Mouse (Mus musculus) lung, embryonic 14.5 days (tissue): ENCODE measurements at regions not wholly inside any gene's neighbourhood (a gene's known extent, or its start where the extent isn't known, plus 50 kb on each side); places are given as distances from the start of the nearest gene placed in this dataset.

Experiments used
- ATAC-seq: fragments of 200-750 bp; cut with Nextera tagmentation; 2 replicates; pipeline ENCODE4 v1.8.0; 2017; ENCODE audit warnings: mild to moderate bottlenecking, moderate TSS enrichment, moderate library complexity; ENCODE audit not compliant: insufficient read depth
- DNase-seq: peaks from one replicate; pipeline ENCODE4 v3.0.0-alpha.2; 2015
- H3K27ac ChIP-seq: fragments of 300-500 bp; sonication (generic); 2 replicates; pipeline ENCODE4 v1.5.1; 2014; ENCODE audit warnings: low read depth, mild to moderate bottlenecking, moderate library complexity
- H3K27me3 ChIP-seq: fragments of 300-500 bp; sonication (generic); 2 replicates; pipeline ENCODE4 v1.6.1; 2014; ENCODE audit warnings: low read length, control low read depth; ENCODE audit not compliant: insufficient read depth
- H3K36me3 ChIP-seq: fragments of 300-500 bp; sonication (generic); 2 replicates; pipeline ENCODE4 v1.6.1; 2014; ENCODE audit warnings: control low read depth; ENCODE audit not compliant: insufficient read depth
- H3K4me1 ChIP-seq: fragments of 300-500 bp; sonication (generic); 2 replicates; pipeline ENCODE4 v1.6.1; 2014; ENCODE audit warnings: antibody characterized with exemption, control low read depth; ENCODE audit not compliant: insufficient read depth
- H3K4me2 ChIP-seq: fragments of 300-500 bp; sonication (generic); 2 replicates; pipeline ENCODE4 v1.6.1; 2014; ENCODE audit warnings: mild to moderate bottlenecking
- H3K4me3 ChIP-seq: fragments of 300-500 bp; sonication (generic); 2 replicates; pipeline ENCODE4 v1.5.1; 2014; ENCODE audit warnings: low read depth, low read length
- H3K9ac ChIP-seq: fragments of 300-500 bp; sonication (generic); 2 replicates; pipeline ENCODE4 v1.6.1; 2014
- H3K9me3 ChIP-seq: fragments of 300-500 bp; sonication (generic); 2 replicates; pipeline ENCODE4 v1.6.1; 2016; ENCODE audit warnings: low read depth, low read length, control low read depth
- CTCF ChIP-seq: IDR thresholded peaks from 2 replicates; pipeline ENCODE4 v1.5.1; 2016; ENCODE audit warnings: antibody characterized with exemption, low read depth
- WGBS: fragments of 180-500 bp; shearing (Covaris S2); extraction: QIAGEN DNeasy Blood & Tissue Kit; methylation state at CpG from one replicate; pipeline ENCODE4 v1.1.7; 2014; 5-methylcytosine and 5-hydroxymethylcytosine counted together

GRCm38 (mm10) chr13:58688249-58688648 is 77.6 kb upstream of the Slc28a3 start:
- no peaks in the 10 kb centered on the region for H3K27me3 ChIP-seq
- H3K27ac ChIP-seq: no peak overlapping the region
- H3K9me3 ChIP-seq: no peaks in the 10 kb centered on the region
- H3K4me2 ChIP-seq: no peak overlapping the region
- H3K9ac ChIP-seq: no peak overlapping the region
- H3K4me3 ChIP-seq: no peak overlapping the region
- no peaks in the 10 kb centered on the region for H3K4me1 ChIP-seq
- no peak for TF ChIP-seq CTCF
- no peaks in the 10 kb centered on the region for H3K36me3 ChIP-seq
- 33% methylated on average over 2 of the region's 2 CpGs for WGBS
- no peak for DNase-seq
- no peak for ATAC-seq

GRCm38 (mm10) chr13:58694703-58695102 is 84.0 kb upstream of the Slc28a3 start:
- Histone ChIP-seq H3K36me3 (no peaks in the 10 kb centered on the region), H3K27me3 (no peaks in the 10 kb centered on the region), H3K9me3 (no peaks in the 10 kb centered on the region), H3K4me2 (no peak overlapping the region), H3K27ac (no peak overlapping the region), H3K9ac (no peak overlapping the region), H3K4me3 (no peak overlapping the region), H3K4me1 (no peaks in the 10 kb centered on the region)
- DNase-seq: peak; percentile 4
- WGBS: 37% methylated on average over 6 of the region's 6 CpGs
- no peak for ATAC-seq
- TF ChIP-seq CTCF: no peak

- no peak overlapping the region for H3K4me3 ChIP-seq
- DNase-seq (no peak), ATAC-seq (no peak)
- no peaks in the 10 kb centered on the region for H3K36me3 ChIP-seq
- H3K9me3 ChIP-seq: no peaks in the 10 kb centered on the region
- H3K9ac ChIP-seq: no peak overlapping the region
- no peak overlapping the region for H3K27ac ChIP-seq
- H3K4me2 ChIP-seq: no peak overlapping the region
- H3K27me3 ChIP-seq: no peaks in the 10 kb centered on the region
- no peak for TF ChIP-seq CTCF
- no peaks in the 10 kb centered on the region for H3K4me1 ChIP-seq
- 90% methylated on average over 4 of the region's 4 CpGs for WGBS
These were observed 85.3 kb upstream of the Slc28a3 start for GRCm38 (mm10) chr13:58695964-58696363.

GRCm38 (mm10) chr13:58700021-58700420 is 89.3 kb upstream of the Slc28a3 start:
- no peak for TF ChIP-seq CTCF
- ATAC-seq (no peak), DNase-seq (no peak)
- WGBS: 84% methylated on average over 8 of the region's 8 CpGs
- Histone ChIP-seq H3K36me3 (no peaks in the 10 kb centered on the region), H3K4me2 (no peak overlapping the region), H3K27me3 (no peaks in the 10 kb centered on the region), H3K9me3 (no peaks in the 10 kb centered on the region), H3K9ac (no peak overlapping the region), H3K4me1 (no peaks in the 10 kb centered on the region), H3K4me3 (no peak overlapping the region), H3K27ac (no peak overlapping the region)

GRCm38 (mm10) chr13:58704141-58704540 is 93.5 kb upstream of the Slc28a3 start:
- Histone ChIP-seq H3K4me1 (no peaks in the 10 kb centered on the region), H3K9me3 (no peaks in the 10 kb centered on the region), H3K4me3 (no peak overlapping the region), H3K4me2 (no peak overlapping the region), H3K36me3 (no peaks in the 10 kb centered on the region), H3K27ac (no peak overlapping the region), H3K27me3 (no peaks in the 10 kb centered on the region), H3K9ac (no peak overlapping the region)
- DNase-seq (no peak), ATAC-seq (no peak)
- no peak for TF ChIP-seq CTCF
- 59% methylated on average over 4 of the region's 4 CpGs for WGBS

GRCm38 (mm10) chr13:58716584-58716983 is 89.8 kb upstream of the Ntrk2 start:
- H3K27me3 ChIP-seq: no peaks in the 10 kb centered on the region
- no peaks in the 10 kb centered on the region for H3K36me3 ChIP-seq
- H3K4me3 ChIP-seq: no peak overlapping the region
- no peak for TF ChIP-seq CTCF
- DNase-seq (no peak), ATAC-seq (no peak)
- no peak overlapping the region for H3K27ac ChIP-seq
- 84% methylated on average over 1 of the region's 1 CpGs for WGBS
- H3K4me2 ChIP-seq: no peak overlapping the region
- H3K9ac ChIP-seq: no peak overlapping the region
- no peaks in the 10 kb centered on the region for H3K4me1 ChIP-seq
- H3K9me3 ChIP-seq: no peaks in the 10 kb centered on the region

- no peak for ATAC-seq
- no peaks in the 10 kb centered on the region for H3K4me1 ChIP-seq
- DNase-seq: no peak
- no peak overlapping the region for H3K4me2 ChIP-seq
- H3K36me3 ChIP-seq: no peaks in the 10 kb centered on the region
- no peaks in the 10 kb centered on the region for H3K27me3 ChIP-seq
- TF ChIP-seq CTCF: no peak
- no peak overlapping the region for H3K9ac ChIP-seq
- H3K4me3 ChIP-seq: no peak overlapping the region
- no peaks in the 10 kb centered on the region for H3K9me3 ChIP-seq
- 20% methylated on average over 6 of the region's 6 CpGs for WGBS
- no peak overlapping the region for H3K27ac ChIP-seq
These were observed 75.8 kb upstream of the Ntrk2 start for GRCm38 (mm10) chr13:58730500-58731105.

- H3K36me3 ChIP-seq: no peaks in the 10 kb centered on the region
- H3K4me3 ChIP-seq: no peak overlapping the region
- H3K4me2 ChIP-seq: no peak overlapping the region
- no peak overlapping the region for H3K27ac ChIP-seq
- no peak for DNase-seq
- no peak overlapping the region for H3K9ac ChIP-seq
- no peak for ATAC-seq
- TF ChIP-seq CTCF: no peak
- no peaks in the 10 kb centered on the region for H3K9me3 ChIP-seq
- WGBS: 70% methylated on average over 3 of the region's 3 CpGs
- no peaks in the 10 kb centered on the region for H3K27me3 ChIP-seq
- H3K4me1 ChIP-seq: no peaks in the 10 kb centered on the region
These were observed 73.6 kb upstream of the Ntrk2 start for GRCm38 (mm10) chr13:58732776-58733175.
